In the genomic region with DNA sequence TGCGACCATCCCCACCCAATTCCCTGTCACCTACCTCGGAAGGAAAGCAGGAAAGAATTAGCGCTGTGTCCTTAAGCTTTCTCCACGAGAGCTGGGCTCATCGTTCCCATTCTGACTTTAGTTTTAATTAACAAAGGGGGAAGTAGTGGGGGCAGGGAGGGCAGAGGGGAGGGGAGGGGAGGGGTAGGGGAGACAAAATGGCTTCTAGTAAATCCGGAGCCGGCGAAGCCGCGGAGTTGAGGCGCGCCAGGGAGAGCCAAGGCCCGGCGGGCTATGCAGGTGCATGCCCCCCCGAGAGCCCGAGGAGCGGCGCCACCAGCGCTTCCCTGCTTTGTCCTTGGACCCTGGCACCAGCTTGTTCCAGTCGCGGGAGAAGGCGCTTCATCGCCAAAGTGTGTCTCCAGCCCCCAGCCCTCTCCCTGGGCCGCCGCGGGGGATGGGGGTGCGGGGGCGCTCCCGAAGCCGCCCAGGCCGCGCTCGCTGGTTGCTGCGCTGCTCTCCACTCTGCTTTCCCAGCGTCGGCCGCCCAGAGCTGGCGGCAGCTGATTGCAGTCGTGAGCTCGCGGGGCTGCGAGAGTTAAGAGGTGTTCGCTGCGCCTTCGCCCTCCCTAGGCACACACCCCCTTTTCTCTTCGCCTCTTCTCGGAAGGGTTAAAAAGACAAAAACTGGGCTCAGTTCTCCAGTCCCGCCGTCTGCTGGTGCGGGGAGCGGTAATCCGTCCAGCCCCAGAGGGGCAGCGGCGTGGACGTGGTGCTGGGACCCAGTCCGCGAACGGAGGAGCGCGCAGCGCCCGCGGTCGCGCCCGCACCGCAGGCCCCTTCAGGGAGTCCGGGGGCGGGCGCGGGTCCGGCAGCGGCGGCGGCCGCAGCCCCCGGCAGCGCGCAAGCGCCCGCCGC, we compare ENCODE assay signal across 8 mouse cellular contexts. TPM values are rescaled to one million over a fixed set of nuclear protein-coding genes. Genes with fewer than 3 reads are reported as not detected.
DNase-seq lines count a peak whose midpoint lies in the region; ATAC-seq and TF ChIP-seq lines count a peak whose summit lies in the region.

No protein-coding gene starts in this region.

- TF ChIP-seq EP300 in heart, postnatal 0 days (IDR thresholded peaks at IDR 0.05; ENCODE audit: low read depth) = no peak

- peak; percentile 71 to 73 for DNase-seq in cerebellum, adult 18-20 months
- no peak for DNase-seq in cerebellum, adult 11 months
- DNase-seq in CD4-positive helper T cell, adult 2 months (ENCODE audit: low read depth, low spot score) = peak; percentile 13
- peak; percentile 60 to 63 for DNase-seq in cerebellum, postnatal 36 days
- peak; percentile 52 for DNase-seq in heart, postnatal 0 days (ENCODE audit: low spot score)
- peak; percentile 69 for DNase-seq in limb, embryonic 10.5 days (ENCODE audit: low spot score)
- peak; percentile 83 for DNase-seq in midbrain, embryonic 14.5 days
- DNase-seq in thymus, postnatal 0 days (ENCODE audit: low spot score) = peak; percentile 52

- 1% methylated on average over 70 of the region's 82 CpGs for WGBS in heart, postnatal 0 days
- WGBS in limb, embryonic 10.5 days = under 1% methylated on average over 82 of the region's 82 CpGs
- WGBS in midbrain, embryonic 14.5 days = under 1% methylated on average over 81 of the region's 82 CpGs

- ATAC-seq in heart, postnatal 0 days (ENCODE audit: insufficient read depth, low read depth) = peak; percentile 51
- ATAC-seq in midbrain, embryonic 14.5 days (ENCODE audit: low FRiP score, low TSS enrichment) = peak; percentile 55

- H3K4me3 ChIP-seq in heart, postnatal 0 days (ENCODE audit: low read depth, low read length) = peak overlapping the region; percentile 56
- peak overlapping the region; percentile 72 for H3K4me3 ChIP-seq in limb, embryonic 10.5 days
- H3K4me3 ChIP-seq in midbrain, embryonic 14.5 days (replicated peaks; ENCODE audit: low read depth, low read length) = peak overlapping the region; percentile 91

- no peaks in the 10 kb centered on the region for H3K9me3 ChIP-seq in heart, postnatal 0 days (replicated peaks; ENCODE audit: control insufficient read depth, low read length)
- H3K9me3 ChIP-seq in limb, embryonic 10.5 days (replicated peaks) = no peaks in the 10 kb centered on the region
- H3K9me3 ChIP-seq in midbrain, embryonic 14.5 days (ENCODE audit: control insufficient read depth, low read length) = no peaks in the 10 kb centered on the region

- H3K36me3 ChIP-seq in heart, postnatal 0 days (replicated peaks; ENCODE audit: control insufficient read depth, insufficient read depth, low read length) = no peaks in the 10 kb centered on the region
- peaks cover 9% of the 10 kb centered on the region for H3K36me3 ChIP-seq in limb, embryonic 10.5 days
- H3K36me3 ChIP-seq in midbrain, embryonic 14.5 days (ENCODE audit: control insufficient read depth, insufficient read depth, low read length) = peaks cover 4% of the 10 kb centered on the region; the same call in 1 of the 2 replicates

- TF ChIP-seq CTCF in heart, postnatal 0 days (IDR thresholded peaks at IDR 0.05; ENCODE audit: low read depth) = no peak

- H3K9ac ChIP-seq in heart, postnatal 0 days (replicated peaks; ENCODE audit: low read depth, low read length) = peak overlapping the region; percentile 72
- peak overlapping the region; percentile 96 for H3K9ac ChIP-seq in midbrain, embryonic 14.5 days (replicated peaks; ENCODE audit: low read length)

- H3K4me2 ChIP-seq in heart, postnatal 0 days (ENCODE audit: low read depth, low read length) = peak overlapping the region; percentile 100
- H3K4me2 ChIP-seq in midbrain, embryonic 14.5 days (ENCODE audit: low read length) = peak overlapping the region; percentile 97

- H3K4me1 ChIP-seq in heart, postnatal 0 days (ENCODE audit: control insufficient read depth, insufficient read depth) = peaks cover 11% of the 10 kb centered on the region; the same call in 1 of the 2 replicates
- H3K4me1 ChIP-seq in limb, embryonic 10.5 days = peaks cover 30% of the 10 kb centered on the region
- H3K4me1 ChIP-seq in midbrain, embryonic 14.5 days (ENCODE audit: control insufficient read depth, insufficient read depth, low read length) = peaks cover 51% of the 10 kb centered on the region

- H3K27me3 ChIP-seq in heart, postnatal 0 days (ENCODE audit: control insufficient read depth, insufficient read depth, low read length) = peaks cover 11% of the 10 kb centered on the region; the same call in 1 of the 2 replicates
- peaks cover 70% of the 10 kb centered on the region for H3K27me3 ChIP-seq in limb, embryonic 10.5 days (ENCODE audit: low read depth, poor library complexity, severe bottlenecking)
- no peaks in the 10 kb centered on the region for H3K27me3 ChIP-seq in midbrain, embryonic 14.5 days (ENCODE audit: control insufficient read depth, insufficient read depth, low read length)

- no peak overlapping the region for H3K27ac ChIP-seq in heart, postnatal 0 days (ENCODE audit: low read depth)
- peak overlapping the region; percentile 72 for H3K27ac ChIP-seq in limb, embryonic 10.5 days
- H3K27ac ChIP-seq in midbrain, embryonic 14.5 days (replicated peaks; ENCODE audit: low read depth, low read length) = peak overlapping the region; percentile 98

RNA-seq across cellular contexts. Expression of gene Lrrc4, which starts 0.6 kb away (rescaled TPM):
- total RNA-seq in heart, postnatal 0 days (2014; rRNA removed; ENCODE audit: low replicate concordance) = 0.81 and 1.8 TPM in 2 replicates
- 0.05 and 0.12 TPM in 2 replicates for polyA plus RNA-seq in heart, postnatal 0 days (2015; fragmentation: Nextera tagmentation; extraction: Ambion mirVana)
- 0.16 and 0.36 TPM in 2 replicates for polyA plus RNA-seq in limb, embryonic 10.5 days (2016; fragmentation: Nextera tagmentation; extraction: Ambion mirVana)
- polyA plus RNA-seq in midbrain, embryonic 14.5 days (2014; fragmentation: Nextera tagmentation; extraction: Ambion mirVana) = 7.5 and 8.3 TPM in 2 replicates
- polyA plus RNA-seq in thymus, postnatal 0 days (2015; fragmentation: Nextera tagmentation; extraction: Ambion mirVana) = 0.08 and 0.16 TPM in 2 replicates
